12 mouse cellular contexts compared by ENCODE assay signal in genomic region chr14:20328474-20328873, GRCm38 (mm10). TPM values are rescaled to one million over a fixed set of nuclear protein-coding genes. Genes with fewer than 3 reads are reported as not detected.
A peak's percentile ranks its signal among the peaks of the same experiment; 100 is the strongest.
DNase-seq lines count a peak whose midpoint lies in the region; ATAC-seq and TF ChIP-seq lines count a peak whose summit lies in the region.
"Had no signal": no experiment of that assay in that cellular context is flagged by ENCODE, and none has a peak within 500 bp of the region (broad histone marks: within the 10 kb centered on the region; RNA-seq: fewer than 3 reads in every experiment).

No protein-coding gene starts in this region.

- ATAC-seq in liver, postnatal 0 days = no peak

- no peak overlapping the region for H3K4me2 ChIP-seq in liver, postnatal 0 days (ENCODE audit: low read depth, low read length)

- 79% methylated on average over 9 of the region's 9 CpGs for WGBS in liver, postnatal 0 days (ENCODE audit: insufficient replicate concordance)
- 72% methylated on average over 9 of the region's 9 CpGs for WGBS in cerebellum, adult 2 months

- TF ChIP-seq POLR2A in cerebellum, adult 2 months (IDR thresholded peaks at IDR 0.05; ENCODE audit: borderline replicate concordance, insufficient read depth, low read length) = no peak

- no peaks in the 10 kb centered on the region for H3K9me3 ChIP-seq in liver, postnatal 0 days (ENCODE audit: low read length)

- H3K9ac ChIP-seq in liver, postnatal 0 days (replicated peaks) = no peak overlapping the region

- peak; percentile 49 for TF ChIP-seq CTCF in liver, postnatal 0 days (IDR thresholded peaks at IDR 0.05; ENCODE audit: low read depth)
- TF ChIP-seq CTCF in cerebellum, adult 2 months (IDR thresholded peaks at IDR 0.05; ENCODE audit: borderline replicate concordance, insufficient read depth, low read depth, low read length) = no peak

- no peak for TF ChIP-seq EP300 in liver, postnatal 0 days (IDR thresholded peaks at IDR 0.05; ENCODE audit: low read depth)

- no peak overlapping the region for H3K4me3 ChIP-seq in liver, postnatal 0 days (ENCODE audit: low read depth, low read length)
- H3K4me3 ChIP-seq in cerebellum, adult 2 months (replicated peaks; ENCODE audit: insufficient read depth, low read depth, low read length) = no peak overlapping the region

- H3K4me1 ChIP-seq in liver, postnatal 0 days (ENCODE audit: insufficient read depth) = no peaks in the 10 kb centered on the region
- no peaks in the 10 kb centered on the region for H3K4me1 ChIP-seq in cerebellum, adult 2 months (ENCODE audit: control insufficient read depth, insufficient read depth, low read length)

- H3K36me3 ChIP-seq in liver, postnatal 0 days (replicated peaks; ENCODE audit: insufficient read depth, low read length) = peaks cover 55% of the 10 kb centered on the region

- no peaks in the 10 kb centered on the region for H3K27me3 ChIP-seq in liver, postnatal 0 days (ENCODE audit: insufficient read depth, low read length)
- no peaks in the 10 kb centered on the region for H3K27me3 ChIP-seq in cerebellum, adult 2 months (ENCODE audit: control insufficient read depth, insufficient read depth, low read length)

- H3K27ac ChIP-seq in liver, postnatal 0 days (ENCODE audit: low read depth) = no peak overlapping the region
- H3K27ac ChIP-seq in cerebellum, adult 2 months (ENCODE audit: insufficient read depth, low read length) = no peak overlapping the region

- peak; percentile 10 to 18 for DNase-seq in adrenal gland, postnatal 36 days
- DNase-seq in adrenal gland, postnatal 4 days (ENCODE audit: low spot score in 2 of 2) = no peak
- peak; percentile 41 for DNase-seq in thymus, postnatal 14 days
- DNase-seq in thymus, adult 18-20 months = no peak
- no peak for DNase-seq in liver, postnatal 0 days
- DNase-seq in cerebellum, adult 11-12 months = no peak
- no peak for DNase-seq in layer of hippocampus, postnatal 10 days (ENCODE audit: low spot score in 2 of 2)
- DNase-seq in cerebellum, adult 2 months = no peak

RNA-seq across cellular contexts. Expression of gene Ecd, which starts 19.4 kb away (rescaled TPM):
- total RNA-seq in adrenal gland, postnatal 36 days (2021) = 10 to 100 TPM; 40.9 to 42.2 TPM
- total RNA-seq in adrenal gland, postnatal 4 days (2021) = 10 to 100 TPM; 41.5 to 44.5 TPM
- polyA plus RNA-seq in liver, postnatal 0 days (2015; fragmentation: Nextera tagmentation; extraction: Ambion mirVana) = 19.8 and 23.0 TPM in 2 replicates
- 10 to 100 TPM; 30.0 to 32.0 TPM for total RNA-seq in layer of hippocampus, postnatal 10 days (2021)
- 32.1 and 33.9 TPM in 2 replicates for polyA plus RNA-seq in cerebellum, adult 2 months (2012; rRNA removed)

RNA-seq across cellular contexts. Expression of gene Fam149b, which starts 19.5 kb away (rescaled TPM):
- total RNA-seq in adrenal gland, postnatal 36 days (2021) = 10 to 100 TPM; 32.4 to 33.8 TPM
- total RNA-seq in adrenal gland, postnatal 4 days (2021) = 10 to 100 TPM; 37.2 to 44.3 TPM
- 5.4 and 5.7 TPM in 2 replicates for polyA plus RNA-seq in liver, postnatal 0 days (2015; fragmentation: Nextera tagmentation; extraction: Ambion mirVana)
- total RNA-seq in layer of hippocampus, postnatal 10 days (2021) = 10 to 100 TPM; 43.0 to 50.2 TPM
- polyA plus RNA-seq in cerebellum, adult 2 months (2012; rRNA removed) = 53.0 and 59.0 TPM in 2 replicates

RNA-seq across cellular contexts. Expression of gene Nudt13, which starts 34.0 kb away (rescaled TPM):
- 10 to 100 TPM; 38.7 to 47.9 TPM for total RNA-seq in adrenal gland, postnatal 36 days (2021)
- 10 to 100 TPM; 32.8 to 44.5 TPM for total RNA-seq in adrenal gland, postnatal 4 days (2021)
- 3.8 and 5.5 TPM in 2 replicates for polyA plus RNA-seq in liver, postnatal 0 days (2015; fragmentation: Nextera tagmentation; extraction: Ambion mirVana)
- 10 to 100 TPM; 19.5 to 20.6 TPM for total RNA-seq in layer of hippocampus, postnatal 10 days (2021)
- 27.1 and 27.6 TPM in 2 replicates for polyA plus RNA-seq in cerebellum, adult 2 months (2012; rRNA removed)

RNA-seq across cellular contexts. Expression of gene Kcnk16, which starts 59.5 kb away (rescaled TPM):
- total RNA-seq in adrenal gland, postnatal 36 days (2021) = not detected
- 1 to 10 TPM in 1 of 2 experiments, under 1 TPM in 1; 0.14 to 3.5 TPM for total RNA-seq in adrenal gland, postnatal 4 days (2021)
- polyA plus RNA-seq in liver, postnatal 0 days (2015; fragmentation: Nextera tagmentation; extraction: Ambion mirVana) = 1.4 and 2.0 TPM in 2 replicates
- not detected for total RNA-seq in layer of hippocampus, postnatal 10 days (2021)
- polyA plus RNA-seq in cerebellum, adult 2 months (2012; rRNA removed) = not detected in 2 replicates
- total RNA-seq: hematopoietic stem cell, adult 5-6 weeks; megakaryocyte, adult 5-6 weeks had no signal
- polyA plus RNA-seq: C2C12; spleen, adult 2 months had no signal

Comparison
In these comparisons a context has a peak if more than half of its experiments do, and no peak if none do; other contexts are left out.
1. DNase-seq: peak in adrenal gland, postnatal 36 days (2 of 2) and thymus, postnatal 14 days (single experiment); none in adrenal gland, postnatal 4 days (0 of 2), thymus, adult 18-20 months (0 of 2), liver, postnatal 0 days (single experiment), cerebellum, adult 11-12 months (single experiment), layer of hippocampus, postnatal 10 days (0 of 2) and cerebellum, adult 2 months (0 of 2).